Mouse (Mus musculus) midbrain, postnatal 0 days (tissue): ENCODE data around the gene Majin. TPM values are rescaled to one million over a fixed set of nuclear protein-coding genes. Genes with fewer than 3 reads are reported as not detected.

Source experiments
- ATAC-seq: fragments of 200-750 bp; cut with Nextera tagmentation; 2 replicates; pipeline ENCODE4 v1.8.0; 2017; ENCODE audit warnings: moderate number of reproducible peaks, mild to moderate bottlenecking, moderate TSS enrichment, moderate library complexity; ENCODE audit not compliant: low FRiP score
- DNase-seq: peaks from one replicate; pipeline ENCODE4 v3.0.0-alpha.2; 2015; ENCODE audit warnings: low spot score
- H3K27ac ChIP-seq: fragments of 300-500 bp; sonication (generic); 2 replicates; pipeline ENCODE4 v1.5.1; 2014; ENCODE audit warnings: low read depth, mild to moderate bottlenecking, low read length, mixed read lengths
- H3K27me3 ChIP-seq: fragments of 300-500 bp; sonication (generic); 2 replicates; pipeline ENCODE4 v1.6.1; 2014; ENCODE audit warnings: low read length, control low read depth, mixed read lengths; ENCODE audit not compliant: insufficient read depth
- H3K36me3 ChIP-seq: fragments of 300-500 bp; sonication (generic); 2 replicates; pipeline ENCODE4 v1.6.1; 2014; ENCODE audit warnings: low read length, control low read depth, mixed read lengths; ENCODE audit not compliant: insufficient read depth
- H3K4me1 ChIP-seq: fragments of 300-500 bp; sonication (generic); 2 replicates; pipeline ENCODE4 v1.6.1; 2014; ENCODE audit warnings: mild to moderate bottlenecking, control low read depth, antibody characterized with exemption, low read length, mixed read lengths; ENCODE audit not compliant: insufficient read depth
- H3K4me2 ChIP-seq: fragments of 300-500 bp; sonication (generic); 2 replicates; pipeline ENCODE4 v1.6.1; 2014; ENCODE audit warnings: low read depth, mild to moderate bottlenecking, low read length, mixed read lengths; ENCODE audit not compliant: poor library complexity, severe bottlenecking
- H3K4me3 ChIP-seq: fragments of 300-500 bp; sonication (generic); 2 replicates; pipeline ENCODE4 v1.5.1; 2014; ENCODE audit warnings: low read depth, mild to moderate bottlenecking, low read length, moderate library complexity
- H3K9ac ChIP-seq: fragments of 300-500 bp; sonication (generic); replicated peaks from 2 replicates; pipeline ENCODE4 v1.6.1; 2014; ENCODE audit warnings: mild to moderate bottlenecking, low read length, moderate library complexity, mixed read lengths; ENCODE audit not compliant: poor library complexity, severe bottlenecking
- H3K9me3 ChIP-seq: fragments of 300-500 bp; sonication (generic); 2 replicates; pipeline ENCODE4 v1.6.1; 2016; ENCODE audit warnings: low read length, control low read depth
- CTCF ChIP-seq: IDR thresholded peaks from 2 replicates; pipeline ENCODE4 v1.5.1; 2016; ENCODE audit warnings: antibody characterized with exemption, mild to moderate bottlenecking
- WGBS: fragments of 180-500 bp; shearing (Covaris S2); extraction: QIAGEN DNeasy Blood & Tissue Kit; methylation state at CpG from one replicate; pipeline ENCODE4 v1.1.7; 2014; 5-methylcytosine and 5-hydroxymethylcytosine counted together
- polyA plus RNA-seq: library from polyadenylated mRNA; unstranded; fragments of >200 nt; fragmentation: Nextera tagmentation; extraction: Ambion mirVana; gene quantifications from 2 replicates; pipeline ENCODE4 v1.2.1, GENCODE M21; 2015
- total RNA-seq: library from RNA; depleted of rRNA; stranded (reverse); fragments of >200 nt; gene quantifications from 2 replicates; pipeline ENCODE4 v1.2.3, GENCODE M21; 2014

The Majin gene
- total and polyA plus RNA-seq, 2 experiments from 2014 or later, result 0.16 TPM; not detected in 1

GRCm38 (mm10) chr19:6171215-6171614 lies 13.0 kb upstream of the Majin start:
- no peak for DNase-seq
- H3K27me3 ChIP-seq, result no peaks in the 10 kb centered on the region
- no peak overlapping the region for H3K4me2 ChIP-seq
- H3K9ac ChIP-seq, result no peak overlapping the region
- H3K27ac ChIP-seq, result no peak overlapping the region
- no peak overlapping the region for H3K4me3 ChIP-seq
- H3K4me1 ChIP-seq, result no peaks in the 10 kb centered on the region
- H3K36me3 ChIP-seq, result no peaks in the 10 kb centered on the region
- 86% methylated on average over 8 of the region's 8 CpGs for WGBS
- H3K9me3 ChIP-seq, result no peaks in the 10 kb centered on the region
- ATAC-seq, result no peak
- TF ChIP-seq CTCF, result no peak

- no peak for TF ChIP-seq CTCF
- no peaks in the 10 kb centered on the region for H3K36me3 ChIP-seq
- no peak overlapping the region for H3K9ac ChIP-seq
- no peaks in the 10 kb centered on the region for H3K9me3 ChIP-seq
- no peak overlapping the region for H3K4me2 ChIP-seq
- peak; percentile 9 for DNase-seq
- ATAC-seq, result no peak
- H3K27me3 ChIP-seq, result no peaks in the 10 kb centered on the region
- H3K4me1 ChIP-seq, result no peaks in the 10 kb centered on the region
- WGBS, result 58% methylated on average over 5 of the region's 5 CpGs
- no peak overlapping the region for H3K4me3 ChIP-seq
- no peak overlapping the region for H3K27ac ChIP-seq
Observed at GRCm38 (mm10) chr19:6174771-6175170, 9.4 kb upstream of the Majin start.

- H3K4me1 ChIP-seq, result no peaks in the 10 kb centered on the region
- no peak for ATAC-seq
- no peaks in the 10 kb centered on the region for H3K36me3 ChIP-seq
- H3K9ac ChIP-seq, result no peak overlapping the region
- H3K9me3 ChIP-seq, result no peaks in the 10 kb centered on the region
- no peak overlapping the region for H3K4me2 ChIP-seq
- no peak for DNase-seq
- TF ChIP-seq CTCF, result no peak
- H3K4me3 ChIP-seq, result no peak overlapping the region
- H3K27me3 ChIP-seq, result no peaks in the 10 kb centered on the region
- no peak overlapping the region for H3K27ac ChIP-seq
- WGBS, result 95% methylated on average over 3 of the region's 6 CpGs
Observed at GRCm38 (mm10) chr19:6178775-6179174, 5.4 kb upstream of the Majin start.

GRCm38 (mm10) chr19:6181629-6182028 lies 2.6 kb upstream of the Majin start:
- TF ChIP-seq CTCF, result no peak
- DNase-seq (no peak), ATAC-seq (no peak)
- H3K36me3 ChIP-seq, result no peaks in the 10 kb centered on the region
- H3K4me3 ChIP-seq, result no peak overlapping the region
- no peaks in the 10 kb centered on the region for H3K27me3 ChIP-seq
- no peak overlapping the region for H3K4me2 ChIP-seq
- WGBS, result 29% methylated on average over 5 of the region's 5 CpGs
- no peak overlapping the region for H3K9ac ChIP-seq
- H3K27ac ChIP-seq, result no peak overlapping the region
- no peaks in the 10 kb centered on the region for H3K4me1 ChIP-seq
- H3K9me3 ChIP-seq, result no peaks in the 10 kb centered on the region

- DNase-seq (peak; percentile 9), ATAC-seq (no peak)
- H3K9me3 ChIP-seq, result no peaks in the 10 kb centered on the region
- no peak overlapping the region for H3K9ac ChIP-seq
- 15% methylated on average over 3 of the region's 3 CpGs for WGBS
- no peaks in the 10 kb centered on the region for H3K36me3 ChIP-seq
- no peaks in the 10 kb centered on the region for H3K27me3 ChIP-seq
- no peak for TF ChIP-seq CTCF
- H3K4me2 ChIP-seq, result no peak overlapping the region
- no peak overlapping the region for H3K27ac ChIP-seq
- no peak overlapping the region for H3K4me3 ChIP-seq
- H3K4me1 ChIP-seq, result no peaks in the 10 kb centered on the region
Observed at GRCm38 (mm10) chr19:6182534-6182933, 1.7 kb upstream of the Majin start.

GRCm38 (mm10) chr19:6204265-6204664 lies 20.1 kb downstream of the Majin start:
- Histone ChIP-seq H3K27ac (no peak overlapping the region), H3K4me3 (no peak overlapping the region), H3K9ac (no peak overlapping the region), H3K27me3 (no peaks in the 10 kb centered on the region), H3K4me1 (no peaks in the 10 kb centered on the region), H3K4me2 (no peak overlapping the region), H3K9me3 (no peaks in the 10 kb centered on the region), H3K36me3 (no peaks in the 10 kb centered on the region)
- 84% methylated on average over 2 of the region's 2 CpGs for WGBS
- ATAC-seq, result no peak
- DNase-seq, result no peak
- no peak for TF ChIP-seq CTCF
